Mouse (Mus musculus) adrenal gland, adult 10 weeks (tissue): ENCODE results near the gene Cenpf. TPM values are rescaled to one million over a fixed set of nuclear protein-coding genes. Genes with fewer than 3 reads are reported as not detected.

Experiments used
- polyA plus RNA-seq: library from polyadenylated mRNA; stranded (reverse); fragments of 350-450 nt; fragmentation: Illumina TruSeq; extraction: RNeasy Lipid Tissue Mini Kit (QIAGEN cat#74804); gene quantifications from one replicate; pipeline ENCODE4 v1.2.3, GENCODE M21; 2014; ENCODE audit warnings: low read depth, low replicate concordance

The Cenpf gene
- 4.8 TPM for polyA plus RNA-seq

DNA sequence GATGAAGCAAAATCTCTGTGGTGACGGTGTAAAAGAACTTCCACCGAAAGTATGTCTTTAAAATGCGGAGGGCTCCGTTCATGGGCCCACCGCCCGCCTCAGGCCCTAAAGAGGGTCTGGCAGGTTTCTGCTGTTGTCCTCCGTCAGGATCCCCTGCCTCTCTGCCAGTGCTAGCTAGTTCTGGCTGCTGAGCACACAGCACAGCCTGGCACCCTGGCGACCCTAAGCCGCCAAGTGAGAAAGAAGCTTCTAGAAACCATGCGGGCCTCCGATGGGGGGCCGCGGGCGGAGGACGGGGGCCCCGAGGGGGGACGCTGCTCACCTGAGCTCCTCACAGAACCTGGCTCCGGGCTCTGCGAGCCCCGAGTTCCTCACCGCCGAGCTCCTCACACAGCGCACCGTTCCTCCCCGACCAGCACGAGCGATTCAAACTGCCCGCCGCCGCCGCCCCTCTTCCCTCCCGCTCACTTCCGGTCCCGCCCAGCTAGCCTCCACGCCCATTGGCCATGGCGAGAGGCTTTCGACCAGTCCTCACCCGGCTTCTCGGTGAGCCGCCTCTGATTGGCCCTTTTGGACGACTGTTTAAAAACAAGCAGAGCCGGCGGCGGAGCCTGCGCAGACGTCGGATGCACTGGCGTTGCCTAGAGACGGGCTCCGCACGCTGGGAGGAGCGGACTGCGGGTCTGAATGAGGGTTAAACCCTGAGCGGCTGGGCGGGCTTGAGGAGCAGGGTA lies at the start of gene Cenpf:
Gene Cenpf, minus strand, starts transcription at position 433 of the 734 bp plus-strand sequence.

DNA sequence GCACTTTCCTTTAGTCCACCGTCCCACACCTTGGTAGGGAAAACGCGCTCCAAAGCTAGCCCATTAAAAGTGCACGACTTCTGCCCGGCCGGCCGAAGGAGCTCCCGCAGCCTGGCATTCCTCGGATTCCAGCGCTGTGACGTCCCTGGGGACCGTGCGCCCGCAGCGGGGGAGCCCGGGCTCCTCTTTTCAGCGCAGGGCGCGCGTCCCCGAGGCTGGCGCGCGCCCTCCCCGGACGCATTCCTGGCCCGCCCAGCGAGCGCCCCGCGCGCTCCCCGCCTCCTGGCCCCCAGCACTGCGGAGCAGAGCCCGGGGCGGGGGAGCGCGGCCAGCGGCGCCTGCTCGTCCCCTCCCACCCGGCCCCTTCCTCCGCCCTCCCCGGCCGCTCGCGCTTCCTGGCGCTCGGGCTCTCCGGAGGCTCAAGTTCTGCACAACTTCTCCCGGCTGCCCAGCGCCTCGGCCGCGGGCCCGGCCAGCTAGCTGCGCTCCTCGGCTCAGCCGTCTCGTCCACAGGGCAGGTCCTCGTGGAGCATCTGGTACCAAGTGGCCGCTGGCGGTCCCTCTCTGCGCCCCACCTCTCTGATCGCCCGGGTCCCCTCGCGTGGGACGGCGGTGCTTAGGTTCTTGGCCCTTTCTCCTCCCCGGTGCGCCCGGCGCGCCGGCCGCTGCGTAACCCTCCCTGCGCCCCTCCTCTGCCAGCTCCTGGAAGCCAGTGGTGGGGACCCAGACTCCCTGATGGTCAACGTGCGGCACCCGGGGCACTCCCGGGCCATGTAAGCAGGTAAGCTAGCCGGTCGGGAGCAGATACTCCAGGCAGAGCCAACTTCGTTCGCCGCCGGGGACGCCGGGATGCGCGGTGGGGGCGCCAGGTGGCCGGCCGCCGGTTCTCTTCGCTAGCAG lies 40.2 kb upstream of the Cenpf start, which contains the start of gene Ptpn14:
Gene Ptpn14, plus strand, starts transcription at position 385 of the 900 bp plus-strand sequence.

Other genes with a start within 250 kb of the Cenpf start
- gene Ptpn14, start 40.2 kb upstream of the Cenpf start, polyA plus RNA-seq: 5.9 TPM
- gene Smyd2, start 234.3 kb upstream of the Cenpf start, polyA plus RNA-seq: 11.8 TPM